Mouse (Mus musculus): ENCODE data around the gene Srrm2. TPM values are rescaled to one million over a fixed set of nuclear protein-coding genes. Genes with fewer than 3 reads are reported as not detected.

The Srrm2 gene
- total RNA-seq, 2 experiments from 2014 or later, result 275 to 287 TPM

DNA sequence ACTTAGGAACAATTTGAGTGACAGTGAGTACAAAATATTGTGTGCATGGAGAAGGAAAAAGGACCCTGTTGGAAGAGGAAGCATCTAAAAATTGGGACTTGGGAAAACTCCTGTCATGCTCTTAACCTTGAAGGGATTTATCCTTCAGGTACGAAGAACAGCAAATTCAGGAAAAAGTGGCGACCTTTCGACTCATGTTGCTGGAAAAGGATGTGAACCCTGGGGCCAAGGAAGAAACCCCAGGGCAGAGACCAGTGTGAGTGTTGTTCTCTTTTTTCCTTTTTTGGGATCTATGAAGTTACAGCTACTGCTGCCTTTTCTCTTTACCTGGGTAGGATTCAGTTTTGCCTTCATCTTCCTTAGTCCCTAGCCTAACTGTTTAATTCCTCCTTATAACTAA, 17.6 kb downstream of the Srrm2 start:
- no peak for DNase-seq

- no peak for DNase-seq
These were observed 25.3 kb downstream of the Srrm2 start for GRCm38 (mm10) chr17:23815641-23816040.

DNA sequence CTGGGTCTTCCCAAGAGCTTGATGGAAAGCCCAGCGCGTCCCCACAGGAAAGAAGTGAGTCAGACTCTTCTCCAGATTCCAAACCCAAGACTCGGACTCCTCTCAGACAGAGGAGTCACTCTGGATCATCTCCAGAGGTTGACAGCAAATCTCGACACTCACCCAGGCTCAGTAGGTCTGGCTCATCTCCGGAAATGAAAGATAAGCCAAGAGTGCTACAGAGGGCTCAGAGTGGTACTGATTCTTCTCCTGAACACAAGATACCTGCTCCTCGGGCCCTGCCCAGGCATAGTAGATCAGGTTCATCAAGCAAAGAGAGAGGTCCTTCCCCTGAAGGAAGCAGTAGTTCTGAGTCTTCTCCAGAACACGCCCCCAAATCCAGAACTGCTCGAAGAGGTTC, 28.2 kb downstream of the Srrm2 start:
- no peak for DNase-seq

- DNase-seq, result no peak
These were observed 28.9 kb downstream of the Srrm2 start for GRCm38 (mm10) chr17:23819235-23819634.

- DNase-seq, result no peak
These were observed 30.4 kb downstream of the Srrm2 start for GRCm38 (mm10) chr17:23820731-23821130.

DNA sequence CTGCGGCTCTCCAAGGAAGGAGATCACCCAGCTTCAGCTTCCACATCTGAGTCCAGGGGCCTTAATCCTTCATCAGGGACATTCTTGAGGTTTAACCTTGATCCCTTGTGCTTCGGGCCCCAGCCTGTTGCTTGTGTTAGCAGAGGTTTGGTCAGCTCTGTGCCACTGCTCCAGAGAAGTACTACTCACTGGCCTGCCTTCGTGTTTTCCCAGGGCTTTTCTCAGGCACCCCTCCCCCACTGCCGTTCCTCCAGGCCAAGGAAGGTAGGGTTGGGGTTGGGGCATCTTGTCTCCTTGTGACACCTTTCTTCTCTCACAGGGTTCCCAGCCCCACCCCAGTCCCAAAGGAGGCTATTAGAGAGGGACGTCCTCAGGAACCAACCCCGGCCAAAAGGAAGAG, 31.8 kb downstream of the Srrm2 start:
- DNase-seq, result no peak

DNA sequence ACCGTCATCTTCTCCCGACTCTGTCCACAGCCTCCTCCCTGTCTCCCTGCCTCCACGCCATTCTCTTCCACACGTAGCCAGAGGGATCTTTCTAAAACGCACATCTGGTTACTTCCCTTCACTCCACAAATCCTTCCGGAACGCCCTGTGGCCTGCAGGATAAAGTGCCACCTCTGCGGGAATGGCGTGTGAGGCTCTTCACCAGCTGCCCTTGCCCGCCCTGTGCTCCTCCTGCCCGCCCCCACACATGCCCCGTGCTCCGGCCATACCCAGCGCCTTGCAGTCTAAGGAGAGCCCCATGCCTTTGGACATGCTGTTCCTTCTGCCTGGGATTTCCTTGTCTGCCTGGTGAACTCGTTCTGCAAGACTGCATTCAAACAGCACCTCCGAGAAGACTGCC, 32.7 kb downstream of the Srrm2 start:
- DNase-seq, result no peak

GRCm38 (mm10) chr17:23823614-23824013, 33.3 kb downstream of the Srrm2 start:
- DNase-seq, result no peak

GRCm38 (mm10) chr17:23825591-23825990, 35.3 kb downstream of the Srrm2 start:
- DNase-seq, result no peak

- peak; percentile 60 for DNase-seq
These were observed 38.1 kb downstream of the Srrm2 start for GRCm38 (mm10) chr17:23828271-23829001.

- DNase-seq, result peak; percentile 85
These were observed 38.8 kb downstream of the Srrm2 start, which contains the start of gene Elob for GRCm38 (mm10) chr17:23829064-23829619. Gene Elob, minus strand, starts transcription at chr17:23829136.

GRCm38 (mm10) chr17:23831201-23831600, 40.9 kb downstream of the Srrm2 start:
- DNase-seq, result no peak

DNA sequence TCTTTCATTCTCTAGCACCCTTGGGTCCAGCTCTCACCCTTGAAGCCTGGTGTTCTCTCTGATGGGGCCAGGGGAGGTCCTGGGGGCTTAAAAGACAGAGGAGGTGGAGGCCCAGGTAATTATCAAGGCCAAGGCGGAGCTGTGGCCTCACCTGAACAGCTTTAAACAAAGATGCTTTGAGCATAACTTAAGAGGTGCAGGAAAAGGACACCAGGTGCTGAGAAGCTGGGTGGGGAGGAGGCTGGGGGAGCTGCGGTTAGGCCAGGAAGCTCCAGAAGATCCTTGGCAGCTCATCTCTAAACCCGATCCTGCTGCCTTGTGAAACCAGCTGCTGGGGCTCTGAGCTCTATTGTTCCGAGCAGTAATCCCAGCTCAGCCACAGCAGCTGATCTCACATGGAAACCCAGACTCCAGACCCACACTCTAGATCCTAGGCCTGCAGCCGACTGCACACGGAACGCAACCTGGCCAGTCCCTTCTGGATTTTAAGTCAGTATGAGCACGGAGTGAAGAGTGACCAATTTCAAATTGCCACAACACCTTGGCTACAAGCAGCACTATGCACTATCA, 45.8 kb downstream of the Srrm2 start, which contains the start of gene Prss33:
Gene Prss33 (minus strand): TSS at position 51 of the 570 bp plus-strand sequence.
- no peak for DNase-seq

DNA sequence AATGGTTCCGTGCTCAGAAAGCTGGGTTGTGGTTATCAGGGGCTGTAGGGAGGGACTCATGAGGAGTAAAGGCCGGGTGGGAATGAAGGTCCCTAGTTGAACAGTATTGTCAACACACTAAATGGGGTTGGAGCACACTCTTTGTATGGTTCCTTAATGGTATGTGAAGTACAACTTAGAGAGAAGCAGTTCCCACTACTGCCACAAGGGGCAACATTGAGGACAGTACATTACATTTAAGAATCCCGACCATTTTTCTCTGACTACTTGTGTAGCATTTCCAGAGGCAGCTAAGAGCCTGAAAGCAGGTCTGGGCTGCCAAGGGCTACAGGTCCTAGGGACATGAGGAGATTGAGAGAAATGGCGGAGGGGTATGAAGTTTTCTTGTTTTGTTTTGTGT, 50.8 kb downstream of the Srrm2 start:
- DNase-seq, result peak; percentile 71

GRCm38 (mm10) chr17:23843141-23843811, 52.9 kb downstream of the Srrm2 start:
- DNase-seq, result peak; percentile 20

DNA sequence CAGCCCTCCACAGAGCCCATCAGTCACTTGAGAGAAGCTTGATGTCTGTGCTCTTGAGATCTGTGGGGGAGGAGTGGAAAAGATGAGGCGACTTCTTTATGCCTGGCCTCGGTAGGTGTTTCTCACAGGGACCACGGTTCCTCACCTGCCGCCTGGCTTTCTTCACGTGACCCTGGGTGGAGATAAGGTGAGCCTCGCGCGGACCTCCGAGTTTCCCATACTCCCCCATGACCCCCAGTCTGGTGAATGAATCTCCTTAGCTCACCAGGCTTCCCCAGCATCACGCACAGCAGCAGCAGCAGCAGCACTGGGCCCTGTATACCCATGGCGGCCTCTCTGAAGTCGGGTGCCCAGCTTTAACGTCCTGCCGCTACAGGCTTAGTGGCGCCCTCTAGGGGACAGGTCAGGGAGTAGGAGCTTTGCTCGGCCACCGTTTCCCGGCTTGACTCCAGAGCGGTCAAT, 53.5 kb downstream of the Srrm2 start, which contains the start of the genes Prss32 and Prss41:
Gene Prss32 (plus strand): TSS at position 44 of the 462 bp plus-strand sequence.
Gene Prss41 (minus strand): TSS at position 361 of the 462 bp plus-strand sequence.
- DNase-seq, result peak; percentile 55

DNA sequence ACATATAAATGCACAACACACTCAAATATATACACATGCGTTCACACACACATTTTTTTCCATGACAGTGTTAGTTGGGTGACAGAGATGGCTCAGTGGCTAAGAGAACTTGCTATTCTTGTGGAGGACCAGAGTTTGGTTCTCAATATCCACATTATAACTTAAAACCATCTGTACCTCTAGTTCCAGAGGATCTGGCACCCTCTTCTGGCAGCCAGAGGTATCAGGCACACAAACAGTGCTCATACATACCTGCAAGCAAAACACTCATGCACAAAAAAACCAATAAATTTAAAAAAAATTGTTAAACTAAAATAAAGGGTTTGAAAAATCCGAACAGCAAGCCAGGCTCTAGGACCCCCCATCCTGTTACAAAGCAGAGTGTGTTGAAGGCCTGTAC, 59.7 kb downstream of the Srrm2 start:
- DNase-seq, result no peak

DNA sequence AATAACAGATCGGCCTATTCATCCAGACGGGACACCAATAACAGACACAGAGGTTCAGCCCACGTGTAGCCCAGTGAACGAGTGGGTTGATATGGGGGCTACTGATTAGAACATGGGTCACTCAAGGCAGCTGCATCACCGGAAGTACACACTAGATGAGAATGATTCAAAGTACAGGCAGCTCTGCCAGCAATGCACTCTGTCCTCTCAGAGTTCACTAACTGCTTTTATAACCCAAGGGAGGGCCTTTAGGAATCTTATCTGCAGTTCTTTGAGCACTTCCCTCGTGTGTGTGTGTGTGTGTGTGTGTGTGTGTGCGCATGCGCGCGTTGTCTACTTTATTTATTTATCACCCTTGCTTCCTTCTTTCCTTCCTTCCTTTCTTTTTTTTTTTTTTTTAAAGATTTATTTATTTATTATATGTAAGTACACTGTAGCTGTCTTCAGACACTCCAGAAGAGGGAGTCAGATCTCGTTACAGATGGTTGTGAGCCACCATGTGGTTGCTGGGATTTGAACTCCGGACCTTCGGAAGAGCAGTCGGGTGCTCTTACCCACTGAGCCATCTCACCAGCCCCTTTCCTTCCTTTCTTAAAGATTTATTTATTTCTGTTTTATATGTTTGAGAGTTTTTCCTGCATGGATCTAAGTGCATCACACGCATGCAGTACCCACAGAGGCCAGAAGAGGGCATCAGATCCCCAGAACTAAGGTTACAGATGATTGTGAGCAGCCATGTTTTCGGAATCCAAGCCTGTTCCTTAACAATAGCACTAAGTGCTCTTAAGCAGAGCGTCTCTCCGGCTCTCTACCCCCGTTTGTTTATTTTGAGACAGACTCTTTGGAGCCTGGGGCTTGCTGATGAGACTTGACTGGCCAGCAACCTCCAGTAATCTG, 60.8 kb downstream of the Srrm2 start:
- peak; percentile 81 for DNase-seq

GRCm38 (mm10) chr17:23853292-23853691, 63.0 kb downstream of the Srrm2 start:
- peak; percentile 67 for DNase-seq

- no peak for DNase-seq
These were observed 64.0 kb downstream of the Srrm2 start for GRCm38 (mm10) chr17:23854229-23854765.

- no peak for DNase-seq
These were observed 66.9 kb downstream of the Srrm2 start for GRCm38 (mm10) chr17:23857193-23857592.

GRCm38 (mm10) chr17:23857913-23858312, 67.6 kb downstream of the Srrm2 start:
- DNase-seq, result no peak
